Mouse (Mus musculus): ENCODE measurements around the gene Dnttip2. TPM values are rescaled to one million over a fixed set of nuclear protein-coding genes. Genes with fewer than 3 reads are reported as not detected.
"Not testable (repeated sequence)": the region's sequence is repeated elsewhere in the genome, so short reads cannot be mapped to it uniquely, and the experiment has no call there.

Dnttip2 gene
- total RNA-seq, 2 experiments from 2014 or later, result 121 to 148 TPM

GRCm38 (mm10) chr3:122289344-122289743, 15.2 kb downstream of the Dnttip2 start:
- ATAC-seq (replicated peaks; ENCODE audit: poor library complexity), result not testable (repeated sequence)

- ATAC-seq (replicated peaks; ENCODE audit: poor library complexity), result peak; percentile 58
Measured at GRCm38 (mm10) chr3:122290696-122291095, 16.5 kb downstream of the Dnttip2 start.

GRCm38 (mm10) chr3:122291828-122292227, 17.6 kb downstream of the Dnttip2 start:
- ATAC-seq (replicated peaks; ENCODE audit: poor library complexity), result no peak

DNA sequence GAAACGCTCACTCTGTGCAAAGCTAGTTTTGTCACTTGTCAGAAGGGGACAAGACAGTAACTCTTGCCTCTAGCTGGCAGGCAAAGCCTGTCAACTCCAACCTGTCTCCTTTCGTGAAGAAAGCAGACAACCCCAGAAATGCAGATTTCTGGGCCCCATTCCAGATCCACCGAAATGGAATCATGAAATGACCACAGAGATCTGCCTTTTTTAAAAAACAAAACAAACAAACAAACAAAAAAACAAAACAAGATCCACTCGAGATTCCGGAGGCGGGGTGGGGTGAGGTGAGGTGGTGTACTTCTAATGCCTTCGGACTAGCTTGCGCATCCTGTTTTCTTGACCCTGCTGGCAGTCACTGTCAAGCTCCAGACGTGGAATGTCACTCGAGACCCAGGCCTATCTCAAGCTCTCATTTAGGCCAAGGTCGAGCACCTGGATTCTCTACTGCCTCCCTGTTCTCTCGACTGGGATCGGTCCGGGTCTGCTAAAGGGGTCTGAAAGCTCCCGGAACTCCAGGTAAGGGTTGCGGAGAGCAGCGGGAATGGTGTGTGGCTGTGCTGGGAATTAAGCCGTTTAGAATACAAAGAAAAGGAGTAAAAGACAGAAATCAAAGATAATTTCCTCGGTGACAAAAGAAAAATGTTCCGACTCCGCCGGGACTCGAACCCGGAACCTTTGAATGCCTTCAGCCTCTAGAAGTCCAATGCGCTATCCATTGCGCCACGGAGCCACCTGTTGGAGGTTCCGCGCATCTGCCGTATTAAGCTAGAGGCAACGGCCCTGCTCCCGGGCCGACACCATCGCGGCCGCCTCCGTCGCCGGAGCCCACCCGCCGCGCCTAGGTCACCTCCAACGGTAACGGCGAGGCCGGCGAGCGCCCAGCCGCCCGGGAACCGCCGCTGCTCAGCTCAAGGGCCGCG, 18.4 kb downstream of the Dnttip2 start:
- peak; percentile 63 for ATAC-seq (replicated peaks; ENCODE audit: poor library complexity)

- ATAC-seq (replicated peaks; ENCODE audit: poor library complexity), result peak; percentile 13; the same call in 1 of the 2 replicates
Measured at GRCm38 (mm10) chr3:122293223-122293953, 19.2 kb downstream of the Dnttip2 start.

DNA sequence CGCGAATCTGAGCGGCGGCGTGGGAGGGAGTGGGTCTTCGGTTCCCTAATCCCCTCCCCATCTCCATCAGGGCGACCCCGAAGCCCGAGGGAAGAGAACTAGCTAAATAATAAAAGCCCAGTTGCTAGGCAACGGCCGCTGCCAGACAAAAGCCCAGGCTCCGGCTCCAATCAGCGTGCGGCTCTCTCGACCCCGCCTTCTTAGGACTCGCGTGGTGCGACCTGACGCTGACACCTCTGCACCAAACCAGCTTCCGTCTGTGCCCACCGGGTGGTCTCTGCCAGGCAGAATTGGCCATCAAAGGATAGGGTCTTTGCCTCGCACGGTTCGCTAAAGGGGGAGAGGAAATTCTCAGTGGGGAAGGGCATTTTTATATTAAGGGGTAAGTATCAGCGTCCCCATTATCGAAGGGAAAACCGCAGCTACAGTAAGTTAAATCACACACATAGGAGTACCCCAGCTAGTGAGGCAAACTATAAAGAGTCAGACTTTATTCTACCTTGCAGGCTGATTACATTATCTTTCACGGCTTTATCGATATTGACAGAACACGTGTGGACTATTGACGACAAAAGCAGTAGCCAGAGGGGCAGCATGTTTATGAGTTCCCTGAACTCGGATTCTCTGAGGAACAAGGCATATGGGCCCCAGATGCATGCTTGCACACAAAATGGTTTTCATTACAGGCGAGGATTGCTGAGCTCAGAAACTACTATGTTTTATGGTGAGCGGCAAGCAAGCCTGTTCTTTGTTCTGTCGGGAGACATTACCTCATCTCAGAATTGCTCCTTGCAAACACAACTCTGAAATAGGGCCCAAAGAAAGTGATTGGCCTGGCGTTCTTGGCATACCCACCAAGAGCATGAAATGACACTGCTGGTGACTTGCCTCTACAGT, 20.0 kb downstream of the Dnttip2 start, which contains the start of gene Bcar3:
TSS of gene Bcar3 (plus strand) at position 183 of the 897 bp plus-strand sequence.
- peak; percentile 59 for ATAC-seq (replicated peaks; ENCODE audit: poor library complexity)

- peak; percentile 72 for ATAC-seq (replicated peaks; ENCODE audit: poor library complexity)
Measured at GRCm38 (mm10) chr3:122295511-122295910, 21.3 kb downstream of the Dnttip2 start.

GRCm38 (mm10) chr3:122296979-122297378, 22.8 kb downstream of the Dnttip2 start:
- ATAC-seq (replicated peaks; ENCODE audit: poor library complexity), result no peak

DNA sequence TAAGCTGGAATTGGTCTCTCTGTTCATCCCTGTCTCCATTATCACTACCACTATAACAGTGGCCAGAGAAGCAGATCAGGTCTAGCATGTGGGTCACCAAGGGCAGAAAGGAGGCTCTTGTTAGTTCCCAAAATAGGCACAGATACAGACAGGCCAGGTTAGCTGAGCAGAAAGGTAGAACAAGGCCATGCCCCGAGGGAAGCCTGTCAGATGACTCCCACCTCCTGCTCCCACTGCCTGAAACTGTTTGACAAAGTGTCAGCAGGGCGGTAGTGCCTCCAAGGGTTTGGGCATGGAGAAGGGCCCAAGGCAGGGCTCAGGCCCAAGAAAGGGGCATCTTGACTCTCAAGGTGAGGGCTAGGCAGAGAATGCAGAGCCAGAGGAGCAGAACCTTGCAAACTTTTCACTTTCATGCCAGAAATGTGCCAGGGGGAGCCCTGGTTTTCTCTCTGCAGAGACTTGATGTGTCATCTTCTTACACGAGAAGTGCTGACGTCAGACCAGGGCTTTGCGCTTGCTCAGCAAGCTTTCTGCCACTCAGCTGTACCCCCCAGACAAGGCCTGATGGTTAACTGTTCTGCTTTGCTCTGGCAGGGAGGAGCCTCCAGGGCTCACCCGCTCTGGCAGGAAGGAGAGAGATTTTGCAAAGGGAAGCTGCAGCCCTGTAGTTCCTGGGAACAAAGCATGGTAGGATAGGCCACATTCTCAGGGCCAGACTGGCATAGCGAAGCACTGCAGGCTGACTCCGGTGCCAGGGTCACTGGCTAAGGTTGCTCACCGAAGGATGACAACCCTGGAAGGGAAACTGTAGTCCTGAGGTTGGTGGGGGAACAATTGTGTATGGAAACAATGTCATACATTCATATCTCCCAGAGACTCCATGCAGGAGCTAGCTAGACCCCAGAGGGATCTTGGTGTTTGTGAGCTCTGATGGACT, 27.1 kb downstream of the Dnttip2 start:
- peak; percentile 91 for ATAC-seq (replicated peaks; ENCODE audit: poor library complexity)

GRCm38 (mm10) chr3:122304560-122304959, 30.4 kb downstream of the Dnttip2 start:
- no peak for ATAC-seq (replicated peaks; ENCODE audit: poor library complexity)

- ATAC-seq (replicated peaks; ENCODE audit: poor library complexity), result peak; percentile 37
Measured at GRCm38 (mm10) chr3:122307894-122308671, 33.9 kb downstream of the Dnttip2 start.

- ATAC-seq (replicated peaks; ENCODE audit: poor library complexity), result no peak
Measured at GRCm38 (mm10) chr3:122308981-122309380, 34.8 kb downstream of the Dnttip2 start.

- ATAC-seq (replicated peaks; ENCODE audit: poor library complexity), result peak; percentile 86
Measured at GRCm38 (mm10) chr3:122312078-122312477, 37.9 kb downstream of the Dnttip2 start.

DNA sequence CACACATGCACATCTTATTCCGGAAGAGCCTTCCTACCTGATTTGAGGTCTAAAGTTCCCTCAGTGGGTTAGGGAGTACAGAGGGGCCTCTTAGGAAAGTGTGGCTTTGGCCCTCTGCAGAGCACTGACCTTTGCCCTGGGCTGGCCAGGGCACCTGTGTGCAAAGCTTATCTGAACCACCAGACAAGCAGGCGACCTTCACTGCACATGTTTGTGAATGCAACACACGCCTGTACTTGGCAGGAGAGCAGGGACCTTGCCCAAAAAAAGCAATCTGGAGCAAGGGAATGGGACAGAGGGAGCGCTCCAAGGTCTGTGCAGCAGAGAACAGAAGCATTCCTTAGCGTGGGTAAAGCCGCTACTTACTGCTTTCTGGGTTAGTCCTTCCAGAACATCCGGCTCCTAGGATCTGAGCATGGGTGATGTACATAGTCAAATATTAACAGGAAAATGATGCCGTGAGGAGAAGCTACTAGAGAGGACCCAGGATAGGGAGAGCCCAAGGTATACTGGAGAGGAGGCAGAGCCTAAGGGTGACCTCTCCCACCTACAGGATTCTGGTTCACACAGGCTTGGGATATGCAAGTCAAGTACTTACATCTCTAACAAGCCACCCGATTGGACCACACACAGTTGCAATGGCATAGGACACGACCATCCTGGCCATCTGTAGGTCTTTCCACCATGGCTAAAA, 38.9 kb downstream of the Dnttip2 start:
- no peak for ATAC-seq (replicated peaks; ENCODE audit: poor library complexity)

GRCm38 (mm10) chr3:122313936-122314335, 39.7 kb downstream of the Dnttip2 start:
- ATAC-seq (replicated peaks; ENCODE audit: poor library complexity), result no peak

- ATAC-seq (replicated peaks; ENCODE audit: poor library complexity), result peak; percentile 26; the same call in 1 of the 2 replicates
Measured at GRCm38 (mm10) chr3:122316621-122317020, 42.4 kb downstream of the Dnttip2 start.

DNA sequence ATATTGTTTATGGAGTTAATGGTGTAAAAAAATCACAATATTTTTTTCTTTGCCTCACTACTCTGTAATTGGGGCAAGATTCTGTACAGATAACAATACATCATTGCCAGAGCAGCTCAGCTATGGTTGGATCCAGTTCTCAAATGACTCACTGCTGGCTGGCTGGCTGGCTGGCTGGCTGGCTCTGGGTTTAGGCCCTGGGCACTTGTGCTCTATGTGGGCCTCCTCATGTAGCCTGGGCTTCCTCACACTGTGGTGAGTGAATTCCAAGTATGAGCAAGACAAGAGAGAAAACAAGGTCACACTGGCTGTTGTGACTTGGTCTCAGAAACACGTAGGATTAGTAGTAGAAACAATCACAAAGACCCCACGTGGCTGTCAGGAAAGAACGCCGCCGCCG, 43.2 kb downstream of the Dnttip2 start:
- no peak for ATAC-seq (replicated peaks; ENCODE audit: poor library complexity)

GRCm38 (mm10) chr3:122322226-122322625, 48.0 kb downstream of the Dnttip2 start:
- peak; percentile 55 for ATAC-seq (replicated peaks; ENCODE audit: poor library complexity)
